Mouse (Mus musculus): Measurements from ENCODE around the gene Ly6g6c.

DNA sequence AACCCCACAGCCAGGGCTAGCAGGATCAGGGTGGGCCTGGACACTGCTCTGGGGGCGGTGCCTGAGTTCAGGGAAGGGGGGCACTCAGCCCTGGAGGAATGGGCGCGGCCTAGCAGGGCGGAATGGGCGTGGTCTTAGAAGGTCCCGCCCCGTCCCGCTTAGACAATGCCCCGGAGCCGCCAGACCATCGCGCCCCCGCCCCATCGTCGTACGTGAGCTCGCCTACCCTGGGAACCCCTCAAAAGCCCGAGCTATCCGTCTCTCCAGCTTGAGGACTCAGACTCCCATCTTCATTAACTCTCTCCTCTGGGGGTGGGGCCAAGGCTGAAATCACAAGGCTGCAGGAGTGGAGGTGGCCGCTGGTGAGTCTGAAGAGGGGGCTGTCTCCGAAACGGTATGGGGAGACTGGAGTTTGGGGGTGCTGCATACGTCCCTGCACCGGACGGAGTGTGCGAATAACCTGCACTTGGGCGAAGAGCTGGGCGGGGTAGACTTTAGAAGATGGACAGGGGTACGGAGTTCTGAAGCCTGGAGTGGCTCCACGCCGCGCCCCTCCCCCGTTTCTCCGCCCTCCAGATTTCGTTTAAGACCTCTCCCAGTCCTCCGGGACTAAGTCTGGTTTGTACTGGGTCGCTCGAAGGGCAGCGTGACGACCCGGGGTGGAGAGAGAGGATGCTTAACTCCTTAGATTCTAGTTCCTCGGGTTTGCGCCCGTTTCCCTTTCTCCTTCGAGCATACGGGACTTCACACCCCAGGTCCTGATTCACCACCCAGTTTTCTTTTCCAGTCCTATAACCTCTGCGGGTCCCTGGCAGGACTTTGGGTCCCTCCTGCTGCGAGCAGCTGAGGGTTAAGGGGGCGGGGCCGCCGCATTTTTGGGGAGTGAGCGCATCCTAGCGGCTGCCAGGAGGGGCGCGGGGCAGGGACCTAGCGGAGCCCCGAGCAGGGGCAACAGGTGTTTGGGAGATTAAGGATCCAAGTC lies 6.0 kb upstream of the Ly6g6c start, which contains the start of gene Ddah2:
- no peak for TF ChIP-seq TCF3 (IDR thresholded peaks at IDR 0.05; ENCODE audit: insufficient read length, low read depth)
- peak; percentile 82 for TF ChIP-seq POLR2A (IDR thresholded peaks at IDR 0.05; ENCODE audit: insufficient read length, low read depth)
- TF ChIP-seq MYOD1 (IDR thresholded peaks at IDR 0.05; ENCODE audit: control insufficient read depth in 1 of 3, insufficient read length in 2 of 3, low read depth in 2 of 3) = peak in 2 of 3 experiments; percentile 71 to 86
- no peak for TF ChIP-seq USF1 (IDR thresholded peaks at IDR 0.05; ENCODE audit: low read depth)
- TF ChIP-seq CEBPB (IDR thresholded peaks at IDR 0.05; ENCODE audit: insufficient read depth, poor library complexity, severe bottlenecking) = no peak
- TF ChIP-seq TCF12 (IDR thresholded peaks at IDR 0.05; ENCODE audit: insufficient read depth, poor library complexity, severe bottlenecking) = no peak
- TF ChIP-seq E2F4 (IDR thresholded peaks at IDR 0.05; ENCODE audit: insufficient read depth) = no peak
- TF ChIP-seq MYOG (IDR thresholded peaks at IDR 0.05; ENCODE audit: control insufficient read depth in 1 of 3, insufficient read depth in 1 of 3, insufficient read length in 2 of 3, low read depth in 2 of 3) = peak in 2 of 3 experiments; percentile 74 to 87

All from myocyte (in vitro differentiated cells).